Mouse (Mus musculus): ENCODE results near the gene Prnd. TPM values are rescaled to one million over a fixed set of nuclear protein-coding genes. Genes with fewer than 3 reads are reported as not detected.

The Prnd gene
- total RNA-seq, 2 experiments from 2014 or later, result 17.6 to 22.9 TPM

DNA sequence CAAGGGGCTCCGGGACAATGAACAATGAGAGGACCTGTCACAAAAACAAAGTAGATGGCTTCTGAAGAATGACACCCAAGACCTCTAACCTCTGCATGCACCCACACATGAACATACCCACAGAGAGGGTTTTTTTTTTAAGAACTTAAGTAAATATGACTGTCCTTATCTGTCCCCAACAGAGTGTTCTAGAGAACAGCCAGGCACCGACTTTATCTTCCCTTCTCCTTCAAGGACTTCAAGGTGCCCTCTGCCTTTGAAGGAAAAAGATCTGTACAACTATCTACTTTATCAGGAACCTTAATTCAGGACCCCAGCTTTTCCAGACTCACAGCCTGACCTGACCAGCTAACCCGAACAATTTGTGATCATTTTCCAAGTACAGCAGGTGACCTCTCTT, 10.2 kb upstream of the Prnd start:
- DNase-seq, result no peak

DNA sequence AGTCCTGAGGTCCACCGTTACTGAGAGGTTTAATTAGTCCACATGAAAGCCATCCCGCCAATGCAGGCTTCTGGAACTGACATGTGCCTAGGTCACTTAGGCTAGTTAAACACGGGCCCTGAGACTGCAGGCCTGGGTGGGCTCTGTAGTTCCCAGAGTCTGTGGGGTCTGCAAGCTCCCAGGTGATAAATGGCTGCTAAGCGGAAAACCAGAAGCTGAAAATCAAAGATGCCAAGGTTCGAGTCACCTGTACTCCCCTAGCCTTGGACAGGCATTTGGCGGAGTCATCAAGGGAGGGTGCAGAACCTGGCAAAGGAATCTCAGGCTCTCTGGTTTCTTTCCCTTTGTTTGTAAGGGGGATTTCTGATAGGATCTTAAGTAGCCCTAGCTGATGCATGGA, 9.2 kb upstream of the Prnd start:
- no peak for DNase-seq

DNA sequence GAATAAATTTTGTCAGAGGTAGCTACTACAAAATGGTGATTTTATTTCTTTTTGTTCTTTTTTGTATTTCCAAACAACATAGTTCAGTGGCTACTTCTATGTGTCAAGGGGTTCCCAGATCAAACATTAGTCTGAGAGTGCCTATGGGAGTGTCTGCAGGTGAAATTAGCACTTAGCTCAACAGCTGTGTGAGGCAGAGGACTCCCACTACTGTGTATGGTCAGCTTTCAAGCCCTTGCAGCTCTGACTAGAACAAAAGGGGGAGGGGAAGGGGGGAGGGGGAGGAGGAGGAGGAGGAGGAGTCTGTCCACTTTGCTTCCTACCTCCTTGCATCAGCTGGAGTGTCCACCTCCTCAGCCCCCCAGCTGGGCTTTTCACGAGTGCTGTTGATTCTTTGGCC, 6.3 kb upstream of the Prnd start:
- no peak for DNase-seq

DNA sequence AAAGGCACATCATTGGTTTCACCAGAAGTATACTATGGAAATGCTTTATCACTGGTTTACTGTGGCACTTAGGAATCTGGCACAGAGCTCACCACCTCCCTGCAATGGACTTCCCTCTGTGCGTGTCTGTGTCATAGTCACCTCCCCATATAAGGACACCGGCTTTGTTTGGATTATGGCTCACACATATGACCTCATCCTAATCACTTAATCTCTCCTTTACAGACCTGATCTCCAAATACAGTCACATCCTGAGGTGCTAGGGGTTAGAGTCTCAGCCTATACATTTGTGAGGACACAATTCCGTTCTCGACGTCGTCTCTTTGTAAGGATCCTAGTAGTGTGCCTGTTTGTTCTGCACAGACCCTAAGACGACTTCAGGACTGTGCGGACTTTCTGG, 5.4 kb upstream of the Prnd start:
- DNase-seq, result no peak

DNA sequence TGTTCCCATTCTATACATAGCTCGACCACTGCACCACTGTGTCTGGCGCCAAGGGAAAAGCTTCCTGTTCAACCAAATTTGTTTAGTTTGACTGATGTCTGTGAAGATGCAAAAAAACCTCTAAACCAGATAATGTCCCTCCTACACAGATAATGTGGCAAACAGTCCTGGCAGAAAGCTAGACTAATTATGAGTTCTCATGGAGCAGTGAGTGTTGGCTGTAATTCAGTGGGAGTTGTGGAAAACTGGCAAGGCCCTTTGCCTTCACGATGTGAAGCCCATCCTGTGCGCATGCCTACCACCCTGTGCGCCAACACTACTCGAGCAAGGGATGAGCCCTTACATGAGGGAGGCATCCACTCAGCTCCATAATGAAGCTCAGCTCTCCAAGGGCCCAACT, 4.9 kb upstream of the Prnd start:
- no peak for DNase-seq

DNA sequence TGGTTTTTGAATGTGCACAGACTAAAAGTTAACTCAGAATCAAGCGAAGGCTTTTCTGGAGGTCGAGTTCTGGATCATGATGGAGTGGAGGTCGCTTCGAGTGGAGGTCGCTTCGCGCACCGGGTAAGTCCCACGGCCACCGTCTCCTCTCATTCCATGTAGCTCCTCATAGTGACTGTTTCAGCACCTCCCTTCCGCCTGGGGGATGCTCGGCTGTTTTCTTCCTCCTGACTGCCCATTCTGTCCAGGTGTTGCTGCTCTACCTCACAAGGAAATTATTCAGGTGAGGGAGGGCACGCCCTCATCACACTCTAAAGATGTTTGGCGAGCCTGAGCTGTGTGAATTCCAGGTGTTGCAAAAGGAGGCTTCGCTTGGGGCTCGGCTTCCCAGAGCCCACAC, 4.3 kb upstream of the Prnd start:
- DNase-seq, result no peak

DNA sequence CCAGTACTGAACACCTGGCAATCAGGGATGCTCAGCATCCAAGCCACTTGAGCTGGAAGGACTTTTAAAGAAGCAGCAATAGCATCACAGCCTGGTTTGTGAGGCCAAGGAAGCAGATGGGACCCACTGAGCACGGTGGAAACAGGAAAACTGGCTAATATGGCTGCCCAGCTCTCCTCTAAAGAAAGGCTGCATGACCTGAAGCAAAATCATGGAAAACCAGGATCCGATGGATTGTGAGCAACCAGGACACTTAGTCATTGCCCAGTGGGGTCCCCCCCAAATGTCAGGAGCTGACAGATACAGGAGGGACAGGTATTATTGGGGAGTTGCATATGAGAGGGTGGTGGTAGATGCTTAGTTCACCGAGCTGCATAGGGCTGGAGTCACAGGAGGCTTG, 2.5 kb upstream of the Prnd start:
- DNase-seq, result no peak

DNA sequence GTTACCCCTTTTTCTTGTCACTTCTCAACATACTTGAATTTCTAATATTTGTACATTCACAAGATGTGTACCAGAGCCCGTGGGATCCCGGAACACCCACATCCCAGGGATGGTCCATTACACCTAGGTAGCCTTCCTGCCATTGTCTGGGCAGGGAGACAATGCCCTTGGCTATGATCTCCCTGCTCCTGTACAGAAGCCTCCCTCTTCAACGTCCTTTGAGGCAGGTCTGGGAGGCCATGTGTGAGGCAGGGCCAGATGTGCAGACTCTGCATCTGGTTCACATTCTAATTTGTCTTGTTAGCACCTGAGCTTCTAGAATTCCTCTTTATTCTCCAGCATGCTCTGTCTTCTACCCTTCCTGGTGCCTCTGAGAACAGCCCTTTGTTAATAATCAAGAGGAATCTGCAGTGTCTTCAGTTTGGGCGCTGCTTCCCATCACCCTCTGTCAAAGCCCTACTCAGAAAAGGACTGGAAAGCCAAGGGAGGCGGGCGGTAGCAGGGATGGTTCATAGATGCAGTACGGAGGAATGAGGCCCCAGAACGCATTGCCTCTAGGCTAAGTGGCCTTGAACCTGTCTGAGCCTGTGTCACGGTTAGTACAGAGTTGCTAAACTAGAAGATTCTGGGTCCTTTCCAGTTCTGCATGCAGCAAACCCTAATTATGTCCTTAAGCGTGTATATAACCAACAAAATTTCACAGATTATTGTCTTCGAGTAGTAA, 1.6 kb upstream of the Prnd start:
- no peak for DNase-seq

DNA sequence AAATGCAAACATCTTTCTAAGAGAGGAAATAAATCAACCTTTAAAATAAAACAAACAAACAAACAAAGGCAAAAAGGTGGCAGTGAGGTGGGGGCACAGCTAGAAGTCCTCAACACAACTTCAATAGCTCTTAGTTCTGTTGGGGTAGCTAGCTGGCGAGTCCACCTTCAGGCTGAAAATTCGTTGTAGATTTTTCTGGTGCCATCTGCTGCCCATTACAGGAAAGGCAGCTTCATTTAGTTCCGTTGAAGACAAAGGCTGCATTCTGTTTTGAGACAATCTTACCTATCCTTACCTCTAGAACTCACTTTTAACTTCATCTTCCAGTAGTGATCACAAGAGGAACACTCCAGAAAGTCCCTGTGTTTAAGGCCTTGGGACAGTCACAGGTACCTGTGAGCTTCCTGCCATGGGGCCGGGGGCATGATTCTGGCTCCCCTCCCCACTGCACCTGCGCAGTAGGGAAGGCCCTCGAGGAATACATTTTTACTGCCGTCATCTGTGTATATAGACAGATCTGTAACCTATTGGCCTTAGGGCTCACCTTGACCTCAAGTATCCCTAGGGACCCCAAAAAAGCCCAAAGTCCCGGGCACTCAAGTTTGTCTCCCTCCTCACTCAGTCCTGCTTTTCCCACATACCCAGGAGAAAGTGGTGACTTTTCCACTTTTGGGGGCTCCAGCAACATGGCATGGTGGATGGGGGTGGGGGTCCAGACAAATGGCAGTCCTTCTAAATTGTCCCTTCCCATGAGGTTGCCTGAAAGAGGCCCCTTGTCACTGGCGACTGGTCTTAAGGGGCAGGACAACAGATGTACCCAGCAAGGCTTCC, 679 bp upstream of the Prnd start:
- peak; percentile 73 for DNase-seq

DNA sequence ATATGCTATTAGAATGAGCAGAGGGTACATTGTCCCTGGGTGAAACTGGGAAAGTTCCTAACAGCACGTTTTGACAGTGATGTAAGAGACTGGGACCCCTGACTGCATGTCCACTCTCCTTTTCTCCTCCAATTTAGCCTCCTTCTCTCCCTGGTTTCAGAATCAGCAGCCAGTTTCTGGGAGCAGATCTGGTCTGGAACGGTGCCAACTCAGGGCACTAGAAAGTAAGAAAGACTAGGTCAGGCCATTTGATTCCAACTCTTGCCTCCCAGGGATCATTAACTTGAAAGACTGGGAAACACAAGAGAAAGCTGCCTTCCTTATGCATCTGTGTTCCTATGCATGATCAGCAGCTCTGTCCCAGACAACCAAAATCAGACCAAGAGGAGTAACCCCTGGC, 1.8 kb downstream of the Prnd start:
- peak; percentile 36 for DNase-seq

DNA sequence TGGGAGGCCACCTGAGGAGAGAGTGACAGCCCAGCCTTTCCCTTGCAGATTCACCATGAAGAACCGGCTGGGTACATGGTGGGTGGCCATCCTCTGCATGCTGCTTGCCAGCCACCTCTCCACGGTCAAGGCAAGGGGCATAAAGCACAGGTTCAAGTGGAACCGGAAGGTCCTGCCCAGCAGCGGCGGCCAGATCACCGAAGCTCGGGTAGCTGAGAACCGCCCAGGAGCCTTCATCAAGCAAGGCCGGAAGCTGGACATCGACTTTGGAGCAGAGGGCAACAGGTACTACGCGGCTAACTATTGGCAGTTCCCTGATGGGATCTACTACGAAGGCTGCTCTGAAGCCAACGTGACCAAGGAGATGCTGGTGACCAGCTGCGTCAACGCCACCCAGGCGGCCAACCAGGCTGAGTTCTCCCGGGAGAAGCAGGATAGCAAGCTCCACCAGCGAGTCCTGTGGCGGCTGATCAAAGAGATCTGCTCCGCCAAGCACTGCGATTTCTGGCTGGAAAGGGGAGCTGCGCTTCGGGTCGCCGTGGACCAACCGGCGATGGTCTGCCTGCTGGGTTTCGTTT, 2.4 kb downstream of the Prnd start:
- DNase-seq, result peak; percentile 31

DNA sequence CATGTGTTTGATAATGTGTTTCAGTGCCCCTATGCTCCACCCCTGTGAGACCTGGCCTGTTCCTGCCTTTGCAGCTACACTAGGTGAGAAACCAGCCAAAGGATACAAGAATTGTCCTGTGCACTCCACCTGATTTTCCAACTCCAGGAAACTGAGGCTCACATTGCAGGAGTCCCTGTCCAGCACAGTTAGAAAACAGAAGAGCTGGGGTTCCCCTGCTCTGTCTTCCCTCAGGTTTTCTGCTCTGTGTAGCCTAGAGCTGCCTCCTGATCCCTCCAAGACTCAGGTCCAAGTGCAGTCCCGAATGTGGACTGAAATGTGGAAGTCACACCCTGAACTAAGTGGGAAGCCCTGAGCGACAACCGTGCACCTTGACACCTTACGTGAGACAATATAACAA, 3.0 kb downstream of the Prnd start:
- DNase-seq, result no peak

DNA sequence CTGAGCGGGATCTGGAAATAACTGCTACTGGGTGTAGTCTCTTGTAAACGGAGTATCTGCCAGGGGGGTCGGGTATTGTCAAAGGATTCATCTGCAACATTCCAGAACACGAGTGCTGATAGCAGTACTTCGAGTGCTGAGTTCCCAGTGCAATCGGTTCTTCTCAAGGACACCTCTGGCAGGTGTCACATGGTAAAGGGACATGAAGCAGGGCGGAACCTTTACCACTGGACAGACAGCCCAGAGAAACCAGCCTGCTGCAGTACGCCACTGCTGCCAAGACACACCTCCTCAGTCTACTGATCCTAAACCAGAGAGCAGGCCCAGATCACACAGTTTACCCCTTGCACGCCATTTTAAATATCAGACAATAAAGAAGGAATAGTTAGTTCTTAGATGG, 4.2 kb downstream of the Prnd start:
- DNase-seq, result peak; percentile 53

DNA sequence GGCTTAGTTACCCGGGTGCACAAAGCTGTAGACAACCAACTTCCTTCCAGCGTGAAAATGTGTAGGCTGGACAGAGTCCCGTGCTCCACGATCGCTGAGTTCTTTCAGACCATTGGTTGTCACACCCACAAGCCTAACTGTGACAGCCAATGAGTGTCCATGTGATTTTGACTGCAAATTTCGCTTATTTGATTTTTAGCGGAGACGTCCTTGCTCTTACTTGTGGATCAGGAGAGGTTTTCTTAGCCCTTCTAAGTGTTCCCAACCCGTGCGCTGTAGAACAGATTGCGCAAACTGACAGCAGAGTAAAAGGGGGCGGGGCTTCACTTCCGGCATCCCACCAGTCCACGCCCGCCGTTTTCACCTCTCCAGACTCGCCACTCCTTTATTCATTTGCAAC, 4.6 kb downstream of the Prnd start:
- peak; percentile 44 for DNase-seq

DNA sequence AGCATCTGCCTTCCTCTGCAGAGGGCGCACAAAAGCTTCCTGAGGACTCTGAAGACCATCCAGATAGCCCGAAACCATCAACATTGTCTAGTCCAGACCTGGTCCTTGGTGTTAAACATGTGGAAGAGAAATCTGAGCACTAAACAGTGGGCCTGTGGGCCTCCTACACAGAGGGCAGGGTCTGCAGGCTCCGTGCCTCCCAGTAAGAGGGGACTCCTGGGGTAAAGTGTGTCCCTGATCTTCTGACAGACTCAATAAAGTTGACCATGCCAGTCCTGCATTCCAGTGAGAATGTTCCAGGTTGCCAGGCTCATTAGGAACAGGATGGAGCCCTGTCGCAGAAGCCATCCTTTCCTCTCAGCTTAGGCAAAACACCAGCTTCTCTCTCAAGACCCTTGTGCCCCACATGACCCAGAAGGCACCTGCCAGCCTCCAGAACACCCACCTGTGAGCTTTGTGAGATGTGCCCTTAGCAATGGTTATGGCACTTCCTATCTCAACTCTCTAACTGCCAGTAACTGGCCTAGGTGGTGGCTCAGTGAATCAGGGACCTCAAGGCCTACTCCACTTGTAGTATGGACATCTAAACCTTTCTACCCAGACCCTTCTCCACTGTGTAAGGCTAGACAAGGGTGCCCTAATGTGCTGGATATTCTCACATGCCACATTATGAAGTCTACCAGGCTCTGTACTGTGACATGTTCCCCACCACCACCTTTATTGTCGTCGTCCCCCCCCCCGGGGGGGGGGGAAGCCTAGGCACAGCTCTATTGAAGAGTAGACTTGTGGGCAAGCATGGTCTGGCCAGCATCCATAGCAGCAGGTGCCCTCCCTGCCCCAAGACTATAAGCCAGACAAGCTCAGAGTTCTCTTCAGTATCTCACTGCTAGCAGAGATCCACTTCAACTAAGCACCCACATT, 5.9 kb downstream of the Prnd start:
- no peak for DNase-seq

DNA sequence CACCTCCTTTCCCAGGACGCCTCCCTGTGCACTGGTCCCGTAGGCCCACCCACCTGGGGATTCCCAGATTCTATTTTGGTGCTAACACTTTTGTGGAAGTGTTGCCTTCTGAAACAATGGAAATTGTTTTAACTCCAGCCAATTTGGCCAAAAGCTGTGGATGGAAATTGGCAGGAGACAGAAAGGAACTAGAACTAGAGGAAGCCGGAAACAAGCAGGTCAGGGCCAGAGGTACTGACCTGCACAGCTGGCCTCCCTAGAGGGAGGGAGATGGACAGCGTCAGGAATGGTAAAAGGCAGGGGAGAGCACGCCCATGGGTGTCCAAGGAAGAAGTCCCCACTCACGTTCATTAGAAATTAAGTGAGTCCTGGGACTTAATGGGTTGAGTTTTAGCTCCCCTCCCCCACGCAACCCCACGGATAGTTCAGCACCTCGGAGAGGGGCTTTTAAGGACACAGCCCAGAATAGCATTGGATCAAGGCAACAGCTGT, 7.1 kb downstream of the Prnd start:
- peak; percentile 49 for DNase-seq

DNA sequence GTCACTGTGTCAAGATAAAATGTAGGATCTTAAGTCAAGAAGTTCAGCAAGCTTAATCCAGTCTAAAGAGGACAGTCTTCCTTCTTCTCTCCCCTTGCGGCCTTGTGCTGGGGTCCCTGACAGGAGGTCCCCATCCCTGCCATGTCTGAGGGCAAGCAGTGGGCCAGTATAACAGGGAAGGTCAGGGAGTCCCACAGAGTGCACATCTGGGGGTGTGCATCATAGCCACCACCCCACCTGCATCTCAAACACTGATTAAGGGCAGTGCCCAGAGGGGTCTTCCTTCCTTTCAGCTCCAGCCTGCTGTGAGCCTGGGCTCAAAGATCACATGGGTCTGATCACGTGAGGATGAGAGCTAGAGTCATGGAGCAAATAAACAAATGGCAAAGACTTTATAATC, 11.0 kb downstream of the Prnd start:
- DNase-seq, result no peak

DNA sequence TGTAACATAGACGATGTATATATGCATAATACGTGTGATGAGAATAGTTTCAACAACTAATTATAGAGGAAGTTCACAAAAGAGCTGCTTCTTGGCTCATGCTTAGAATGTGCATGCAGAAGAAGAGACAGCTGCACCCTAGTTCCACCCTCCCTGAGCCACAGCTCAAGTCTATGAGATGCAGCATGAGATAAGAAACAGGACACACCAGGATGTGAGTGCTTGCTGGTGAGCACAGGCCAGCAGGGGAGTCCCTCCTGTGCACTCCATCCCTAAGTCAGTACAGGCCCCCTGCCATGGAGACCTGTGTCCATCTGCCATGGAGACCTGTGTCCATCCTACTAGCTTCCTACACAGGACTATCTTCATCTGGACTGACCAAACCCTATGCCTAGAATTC, 19.9 kb downstream of the Prnd start:
- no peak for DNase-seq

DNA sequence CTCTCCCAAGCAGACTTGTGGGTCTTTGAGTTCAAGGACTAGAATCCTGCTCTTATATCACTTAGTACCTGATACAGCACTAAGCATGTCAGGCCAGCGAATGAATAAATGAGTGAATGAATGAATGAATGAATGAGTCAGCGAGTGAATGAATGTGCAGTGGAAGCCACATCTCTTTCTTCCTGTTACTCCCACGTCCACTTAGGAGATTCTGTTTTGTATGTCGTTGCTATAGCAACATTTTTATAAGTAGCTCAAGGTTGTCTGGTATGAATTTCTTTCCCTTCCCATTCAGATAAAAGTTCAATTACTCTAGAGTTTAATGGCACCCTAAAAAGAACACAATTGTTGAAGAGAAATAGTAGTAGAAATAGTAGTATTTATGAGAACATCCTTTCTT, 20.4 kb downstream of the Prnd start:
- DNase-seq, result no peak

DNA sequence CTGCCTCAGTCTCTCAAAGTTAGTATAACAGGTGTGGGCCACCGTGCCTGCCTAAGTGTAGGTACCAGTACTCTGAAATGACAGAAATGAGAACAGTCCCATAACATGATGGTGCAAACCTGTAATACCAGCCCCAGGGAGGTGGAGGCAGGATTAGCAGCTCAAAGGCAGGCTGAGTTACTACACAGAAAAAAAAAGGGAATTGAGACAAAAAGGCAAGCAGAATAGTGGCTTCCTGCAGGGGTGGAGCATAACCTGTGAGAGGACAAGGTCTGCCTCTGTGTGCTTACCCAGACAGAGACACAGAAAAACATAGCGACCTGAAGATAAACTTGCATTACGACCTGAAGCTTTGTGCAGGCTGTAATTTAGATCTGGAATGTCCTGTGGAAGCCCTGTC, 26.0 kb downstream of the Prnd start:
- DNase-seq, result no peak

DNA sequence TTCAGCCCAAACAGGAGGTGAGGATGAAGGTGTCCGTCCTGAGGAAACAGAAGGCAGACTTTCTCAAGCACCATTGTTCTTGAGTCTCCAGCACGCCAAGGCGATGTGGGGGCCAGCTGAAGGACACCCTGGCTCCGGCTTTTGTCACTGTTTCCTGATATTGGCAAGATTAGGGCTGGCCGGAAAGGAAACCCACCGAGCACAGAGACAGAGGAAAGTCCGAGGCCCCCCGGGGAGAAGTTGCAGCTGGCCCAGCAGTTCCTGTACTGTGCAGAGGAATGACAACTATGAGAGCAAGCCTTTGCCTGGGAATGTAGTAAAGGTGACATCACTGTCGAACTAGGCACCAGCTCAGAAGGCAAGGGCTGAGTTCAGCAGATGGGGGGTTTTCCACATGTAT, 30.2 kb downstream of the Prnd start:
- peak; percentile 72 for DNase-seq

DNA sequence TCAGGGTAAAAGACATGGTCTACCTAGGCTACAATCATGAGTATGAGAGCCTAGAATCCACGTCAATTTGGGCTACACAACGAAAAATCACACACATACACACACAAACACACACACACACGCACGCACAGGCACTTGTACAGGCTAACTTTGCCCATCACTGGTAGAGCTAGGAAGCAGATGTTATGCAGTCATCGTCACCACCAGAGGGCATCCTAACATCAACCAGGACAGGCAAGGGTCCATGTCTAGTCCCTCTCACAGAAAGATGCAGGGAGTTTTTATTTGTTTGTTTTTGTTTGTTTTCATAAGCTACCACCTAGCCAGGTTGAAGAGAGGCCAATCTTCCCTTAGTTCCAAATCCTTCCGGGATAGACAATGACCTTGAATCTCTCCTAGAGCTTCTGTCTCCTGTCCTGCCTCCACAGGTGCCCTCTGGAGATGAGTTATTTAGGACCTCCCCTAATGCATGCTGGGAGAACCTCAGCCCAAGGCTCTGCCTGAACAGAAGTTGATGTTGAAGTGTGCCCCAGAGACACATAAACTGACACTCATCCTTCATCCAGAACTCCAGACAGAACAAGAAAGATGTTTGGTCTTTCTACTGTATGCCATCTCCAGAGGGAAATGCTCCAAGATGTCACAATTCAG, 32.0 kb downstream of the Prnd start:
- peak; percentile 76 for DNase-seq

Data from heart, postnatal 4 days (tissue).